Mouse (Mus musculus) embryonic fibroblast, embryonic 13.5 days (primary cell): ENCODE results near the gene Tbcel.

ENCODE experiments used
- CTCF ChIP-seq: IDR thresholded peaks from 2 replicates; pipeline ENCODE4 v1.5.1; 2011; ENCODE audit warnings: mild to moderate bottlenecking, control low read depth, low read length, moderate library complexity, borderline replicate concordance; ENCODE audit not compliant: insufficient read depth
- POLR2A ChIP-seq: IDR thresholded peaks from 2 replicates; pipeline ENCODE4 v1.6.1; 2011; ENCODE audit warnings: low read depth, mild to moderate bottlenecking, control low read depth, low read length, moderate library complexity

GRCm38 (mm10) chr9:42507022-42507421 lies 587 bp downstream of the Tbcel start:
- no peak for TF ChIP-seq CTCF
- no peak for TF ChIP-seq POLR2A
